Mouse (Mus musculus) megakaryocyte, embryonic 14.5 days (primary cell): ENCODE data around the gene Tmem52. TPM values are rescaled to one million over a fixed set of nuclear protein-coding genes. Genes with fewer than 3 reads are reported as not detected.
"Not testable (repeated sequence)": the region's sequence is repeated elsewhere in the genome, so short reads cannot be mapped to it uniquely, and the experiment has no call there.

Experiments
- H3K27me3 ChIP-seq: replicated peaks from 2 replicates; pipeline ENCODE3; 2012; ENCODE audit warnings: inconsistent platforms
- H3K36me3 ChIP-seq: replicated peaks from 2 replicates; pipeline ENCODE3; 2012; ENCODE audit warnings: low read length, inconsistent platforms, mixed read lengths
- H3K4me1 ChIP-seq: 2 replicates; pipeline ENCODE4 v1.6.1; 2012; ENCODE audit warnings: inconsistent platforms
- H3K4me3 ChIP-seq: replicated peaks from 2 replicates; pipeline ENCODE3; 2012; ENCODE audit warnings: moderate library complexity, mild to moderate bottlenecking, inconsistent platforms
- H3K9me3 ChIP-seq: 2 replicates; pipeline ENCODE4 v1.6.1; 2012; ENCODE audit warnings: inconsistent platforms
- FLI1 ChIP-seq: IDR thresholded peaks from 2 replicates; pipeline ENCODE4 v1.6.1; 2012; ENCODE audit warnings: low read length, inconsistent platforms, mixed read lengths
- GATA1 ChIP-seq: IDR thresholded peaks from 3 replicates; pipeline ENCODE4 v1.6.1; 2012; ENCODE audit warnings: mixed read lengths, low read length, inconsistent platforms, borderline replicate concordance
- polyA plus RNA-seq: library from polyadenylated mRNA; stranded (reverse); fragments of >175 nt; gene quantifications from 2 replicates; pipeline ENCODE4 v1.2.3, GENCODE M21; 2012; ENCODE audit warnings: low replicate concordance; ENCODE audit not compliant: insufficient read depth

Tmem52 gene
- polyA plus RNA-seq, 1 experiment = not detected

DNA sequence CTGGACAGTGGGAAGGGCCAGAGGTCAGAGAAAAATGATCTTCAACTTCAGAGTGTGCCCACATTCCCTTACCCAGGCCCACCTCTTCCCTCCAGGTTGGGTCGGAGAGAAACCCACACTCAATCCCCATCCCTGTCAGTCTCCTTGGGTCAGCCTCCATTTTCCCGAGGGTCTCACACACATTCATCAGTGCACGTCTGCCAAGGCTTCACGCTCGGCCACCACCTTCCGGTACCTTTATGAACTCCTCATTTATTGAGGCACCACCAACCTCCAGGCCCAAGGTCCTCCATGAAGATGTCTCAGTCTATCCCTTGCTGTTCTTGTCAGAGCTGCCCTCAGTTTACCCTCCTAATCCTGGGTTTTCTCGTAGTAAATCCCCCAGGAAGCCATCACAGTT, 2.1 kb downstream of the Tmem52 start:
- H3K4me3 ChIP-seq = no peak overlapping the region
- H3K4me1 ChIP-seq = peaks cover 23% of the 10 kb centered on the region
- TF ChIP-seq FLI1 (no peak), GATA1 (no peak)
- H3K36me3 ChIP-seq = no peaks in the 10 kb centered on the region
- peaks cover 5% of the 10 kb centered on the region for H3K9me3 ChIP-seq
- H3K27me3 ChIP-seq = peaks cover 83% of the 10 kb centered on the region

DNA sequence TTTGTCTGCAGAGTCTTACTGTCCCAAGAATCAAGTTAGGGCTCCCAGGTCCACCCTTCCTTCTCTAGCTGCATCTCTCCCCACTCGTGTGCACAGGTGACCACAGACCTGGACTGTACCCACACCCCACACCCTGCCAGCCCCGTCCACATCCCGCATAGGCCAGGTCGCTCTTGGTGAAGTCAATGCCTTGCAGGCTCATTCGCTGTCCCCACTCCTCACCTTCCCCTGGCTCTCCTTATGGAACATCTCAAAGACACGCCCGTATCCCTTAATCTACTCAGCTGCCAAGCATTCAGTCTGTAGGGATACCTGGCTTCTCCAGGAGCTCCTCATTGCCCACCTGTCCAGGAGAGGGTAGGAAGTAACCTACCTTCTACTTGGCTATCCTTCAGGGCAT, 2.5 kb downstream of the Tmem52 start:
- no peak for TF ChIP-seq FLI1
- TF ChIP-seq GATA1 = no peak

DNA sequence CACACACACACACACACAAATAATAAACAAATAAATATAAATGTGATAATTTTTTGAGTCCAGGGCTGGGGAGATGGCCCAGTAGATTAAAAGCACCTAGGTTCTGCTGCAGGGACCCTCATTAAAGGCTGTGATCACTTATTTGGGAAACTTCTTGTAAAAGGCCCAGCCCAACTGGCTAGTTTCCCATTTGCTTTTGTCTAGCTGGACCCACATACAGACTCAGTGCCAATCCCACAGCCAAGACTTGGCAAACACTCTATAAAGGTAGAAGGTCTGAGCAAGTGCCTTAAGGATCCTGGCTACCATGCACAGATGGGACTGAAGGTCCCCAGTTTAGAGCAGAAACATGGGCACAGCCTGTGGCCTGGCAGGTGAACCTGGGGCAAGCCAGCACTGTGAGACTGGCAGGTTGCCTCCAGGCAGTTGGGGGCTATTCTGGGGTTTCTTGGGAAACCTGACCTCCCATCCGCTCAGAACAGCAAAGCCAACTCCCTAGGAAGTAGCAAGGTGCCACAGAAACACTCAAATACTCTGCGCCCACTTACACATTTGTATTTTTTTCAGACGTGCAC, 3.9 kb downstream of the Tmem52 start:
- H3K27me3 ChIP-seq = peaks cover 75% of the 10 kb centered on the region
- H3K36me3 ChIP-seq = no peaks in the 10 kb centered on the region
- no peak overlapping the region for H3K4me3 ChIP-seq
- H3K9me3 ChIP-seq = peaks cover 8% of the 10 kb centered on the region
- TF ChIP-seq FLI1 (no peak), GATA1 (no peak)
- H3K4me1 ChIP-seq = peaks cover 20% of the 10 kb centered on the region

More for the DNA sequence above, 2.5 kb downstream of the Tmem52 start:
- Histone ChIP-seq H3K4me3 (no peak overlapping the region), H3K36me3 (no peaks in the 10 kb centered on the region), H3K9me3 (peaks cover 8% of the 10 kb centered on the region), H3K4me1 (peaks cover 23% of the 10 kb centered on the region), H3K27me3 (peaks cover 81% of the 10 kb centered on the region)

DNA sequence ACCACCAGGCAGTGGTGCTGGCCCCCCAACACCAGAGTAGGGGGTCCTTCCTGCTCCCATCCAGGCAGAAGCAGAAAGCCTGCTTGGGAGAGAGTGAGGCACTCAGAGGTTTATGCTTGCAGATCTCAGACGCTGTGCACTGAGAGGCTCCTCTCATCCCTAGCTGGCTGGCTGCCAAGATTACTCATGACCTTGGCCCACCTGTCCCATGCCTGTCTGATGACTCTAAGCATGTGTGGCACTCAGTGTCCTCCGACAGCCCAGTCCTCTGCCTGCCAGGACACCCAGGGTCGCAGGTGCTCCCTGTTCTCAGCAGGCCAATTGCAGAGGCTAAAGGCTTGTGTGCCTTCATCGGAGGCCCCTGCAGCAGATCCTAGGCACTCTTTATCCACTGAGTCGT, 4.4 kb downstream of the Tmem52 start:
- Histone ChIP-seq H3K9me3 (peaks cover 8% of the 10 kb centered on the region), H3K27me3 (peaks cover 75% of the 10 kb centered on the region)

DNA sequence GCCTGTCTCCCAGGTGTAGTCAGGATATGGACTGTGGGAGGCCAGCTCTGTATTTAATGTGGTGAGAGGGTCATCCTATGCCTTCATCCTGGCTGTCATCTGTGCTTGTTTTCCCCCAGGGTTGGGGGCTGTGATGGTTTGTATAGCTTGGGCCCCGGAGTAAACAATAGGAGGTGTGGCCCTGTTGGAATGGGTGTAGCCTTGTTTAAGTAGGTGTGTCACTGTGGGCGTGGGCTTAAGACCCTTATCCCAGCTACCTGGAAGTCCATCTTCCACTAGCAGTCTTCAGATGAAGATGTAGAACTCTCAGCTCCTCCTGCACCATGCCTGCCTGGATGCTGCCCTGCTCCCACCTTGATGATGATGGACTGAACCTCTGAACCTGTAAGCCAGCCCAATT, 4.9 kb downstream of the Tmem52 start:
- H3K4me1 ChIP-seq = peaks cover 16% of the 10 kb centered on the region
- H3K4me3 ChIP-seq, H3K36me3 ChIP-seq, H3K9me3 ChIP-seq: not testable (repeated sequence)
- peaks cover 72% of the 10 kb centered on the region for H3K27me3 ChIP-seq

More for the DNA sequence above, 4.4 kb downstream of the Tmem52 start:
- Histone ChIP-seq H3K4me1 (peaks cover 19% of the 10 kb centered on the region), H3K4me3 (no peak overlapping the region), H3K36me3 (no peaks in the 10 kb centered on the region)
- TF ChIP-seq GATA1 (no peak), FLI1 (no peak)

DNA sequence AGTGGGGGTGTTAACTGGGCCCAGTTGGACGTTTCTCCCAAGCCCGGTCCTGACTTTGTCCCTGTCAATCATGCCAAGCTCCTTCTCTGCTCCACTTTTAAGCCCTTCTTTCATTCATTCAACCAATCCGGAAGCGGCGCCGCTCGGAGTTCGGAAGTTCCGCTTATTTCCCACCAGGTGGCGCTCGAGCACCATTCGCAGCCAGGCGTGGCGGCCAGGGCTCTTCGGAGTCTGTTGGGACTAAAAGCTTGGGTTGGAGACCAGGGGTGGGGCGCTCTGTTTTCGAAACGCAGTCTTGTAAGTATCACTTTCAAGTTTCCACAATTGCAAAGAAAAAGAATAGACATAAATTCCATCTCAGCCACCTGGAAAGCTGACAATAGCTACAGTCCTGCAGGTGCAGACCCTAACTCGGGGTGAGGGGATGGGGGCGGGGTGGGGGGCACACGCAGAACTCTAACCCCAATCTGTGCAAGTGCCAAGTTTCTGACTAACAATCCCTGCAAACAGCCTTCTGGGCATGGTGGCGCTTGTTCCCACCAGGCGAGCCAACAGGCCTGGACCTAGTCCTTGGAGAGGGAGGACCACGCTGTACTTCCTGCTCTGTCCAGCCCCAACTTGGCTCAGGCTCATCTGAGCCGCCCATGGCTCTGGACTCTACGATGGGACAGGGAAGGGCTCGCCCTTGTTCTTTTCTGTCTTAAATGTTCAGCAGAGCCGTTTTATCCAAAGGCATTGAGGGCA, 12.6 kb downstream of the Tmem52 start:
- Histone ChIP-seq H3K9me3 (no peaks in the 10 kb centered on the region), H3K4me3 (peak overlapping the region; percentile 82), H3K4me1 (peaks cover 58% of the 10 kb centered on the region), H3K36me3 (no peaks in the 10 kb centered on the region), H3K27me3 (peaks cover 17% of the 10 kb centered on the region)
- no peak for TF ChIP-seq FLI1
- no peak for TF ChIP-seq GATA1

DNA sequence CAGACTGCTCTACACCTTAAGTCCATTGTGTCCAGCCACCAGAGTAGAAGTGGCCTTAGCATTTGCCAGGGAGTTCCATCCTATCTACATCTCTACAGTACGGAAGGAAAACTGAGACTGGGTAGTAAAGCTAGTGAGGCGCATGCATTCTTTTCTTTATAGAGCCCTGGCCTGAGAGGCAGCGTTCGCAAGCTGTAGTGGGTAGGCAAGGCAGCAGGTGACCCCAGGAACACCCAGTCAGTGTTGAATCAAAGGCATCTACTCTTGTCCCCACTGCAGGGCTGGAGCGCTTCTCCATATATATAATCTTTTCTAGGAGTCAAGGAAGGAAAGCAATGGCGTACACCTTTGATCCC, 13.2 kb downstream of the Tmem52 start:
- no peaks in the 10 kb centered on the region for H3K36me3 ChIP-seq
- no peak for TF ChIP-seq GATA1
- TF ChIP-seq FLI1 = no peak
- H3K9me3 ChIP-seq = no peaks in the 10 kb centered on the region
- peak overlapping the region; percentile 82 for H3K4me3 ChIP-seq
- H3K27me3 ChIP-seq = peaks cover 16% of the 10 kb centered on the region
- H3K4me1 ChIP-seq = peaks cover 63% of the 10 kb centered on the region

DNA sequence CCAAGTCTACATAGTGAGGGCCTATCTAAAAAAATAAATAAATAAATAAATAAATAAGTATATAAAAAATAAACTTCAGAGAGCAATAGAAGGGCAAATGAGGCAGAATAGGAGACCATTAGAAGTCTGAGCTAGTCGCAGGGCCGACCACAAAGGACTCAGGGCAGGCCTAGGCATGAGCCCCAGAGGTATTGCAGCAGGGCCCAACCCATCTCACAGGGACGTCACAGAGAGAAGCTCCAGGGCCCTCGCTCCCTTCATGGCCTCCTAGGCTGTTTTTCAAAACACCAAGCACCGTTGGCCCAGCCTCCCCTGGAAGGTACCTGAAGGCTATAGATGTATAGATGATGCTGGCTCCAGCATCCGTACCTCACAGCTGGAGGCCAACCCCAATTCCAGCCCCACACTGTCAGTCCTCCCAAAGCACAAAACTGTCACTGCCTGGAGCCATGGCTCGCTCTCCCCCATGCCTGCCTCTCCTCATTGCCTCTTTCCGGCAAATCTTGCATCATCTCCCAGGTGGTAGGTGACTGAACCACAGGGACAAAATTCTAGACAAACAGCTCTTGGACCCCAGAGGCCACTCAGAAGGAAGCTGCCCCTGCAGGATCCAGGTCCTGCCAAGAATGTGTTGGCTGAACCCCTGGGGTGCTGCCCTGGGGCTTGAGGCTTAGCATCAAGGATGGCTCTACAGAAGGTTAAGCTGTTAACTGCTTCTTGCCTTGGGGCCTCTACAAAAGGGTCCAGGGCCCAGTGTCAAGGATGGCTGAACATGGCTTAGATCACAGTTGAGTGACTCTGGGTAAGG, 14.0 kb downstream of the Tmem52 start:
- TF ChIP-seq GATA1 (no peak), FLI1 (no peak)
- H3K4me3 ChIP-seq = no peak overlapping the region

DNA sequence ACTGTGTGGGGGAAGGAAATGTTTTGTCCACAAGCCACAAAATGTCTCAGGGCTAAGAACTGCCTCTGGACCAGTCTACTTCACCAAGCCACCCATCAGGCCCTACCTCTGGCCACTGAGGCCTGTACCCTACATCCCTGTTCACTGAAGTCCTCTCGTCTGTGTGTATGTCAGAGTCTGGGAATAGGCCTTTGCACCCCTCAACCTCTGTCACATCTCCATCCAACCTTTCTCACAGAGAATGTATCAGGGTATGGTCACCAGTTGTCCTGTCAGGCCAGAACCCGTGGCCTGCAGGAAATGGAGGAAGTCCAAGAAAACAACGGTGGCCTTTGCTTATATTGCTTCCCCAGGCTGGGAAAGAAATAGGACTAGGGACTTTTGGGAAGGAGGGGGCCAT, 16.6 kb downstream of the Tmem52 start:
- Histone ChIP-seq H3K9me3 (no peaks in the 10 kb centered on the region), H3K4me3 (peak overlapping the region; percentile 14), H3K36me3 (no peaks in the 10 kb centered on the region), H3K27me3 (no peaks in the 10 kb centered on the region), H3K4me1 (peaks cover 97% of the 10 kb centered on the region)
- no peak for TF ChIP-seq FLI1
- no peak for TF ChIP-seq GATA1

More for the DNA sequence above, 14.0 kb downstream of the Tmem52 start:
- Histone ChIP-seq H3K27me3 (peaks cover 8% of the 10 kb centered on the region), H3K4me1 (peaks cover 71% of the 10 kb centered on the region), H3K36me3 (no peaks in the 10 kb centered on the region), H3K9me3 (no peaks in the 10 kb centered on the region)

DNA sequence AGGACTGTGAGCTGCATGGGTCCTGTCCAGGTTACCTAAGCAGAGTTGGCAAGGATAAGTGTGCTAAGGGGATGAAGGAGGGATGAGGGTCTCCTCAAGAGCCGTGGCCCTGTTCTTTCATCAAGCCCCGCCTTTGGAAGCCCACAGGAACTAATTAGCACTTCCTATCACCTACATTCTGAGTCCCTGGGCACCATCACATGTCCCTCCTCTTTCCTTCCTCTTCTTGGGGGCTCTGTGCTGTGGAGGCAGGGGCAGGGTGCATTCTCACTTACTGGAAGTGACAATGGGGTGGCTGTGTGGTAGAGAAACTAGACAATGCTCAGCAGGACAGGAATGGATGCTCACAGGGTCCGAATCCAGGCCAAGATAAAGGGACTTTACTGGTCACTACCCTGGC, 18.8 kb downstream of the Tmem52 start:
- Histone ChIP-seq H3K4me1 (peaks cover 83% of the 10 kb centered on the region), H3K27me3 (no peaks in the 10 kb centered on the region), H3K4me3 (peak overlapping the region; percentile 59), H3K36me3 (no peaks in the 10 kb centered on the region), H3K9me3 (no peaks in the 10 kb centered on the region)
- TF ChIP-seq FLI1 (no peak), GATA1 (no peak)
